Mouse (Mus musculus): ENCODE results near the gene Tenm4. TPM values are rescaled to one million over a fixed set of nuclear protein-coding genes. Genes with fewer than 3 reads are reported as not detected.

The Tenm4 gene
- polyA plus RNA-seq, 1 experiment from 2014 or later: 4.5 TPM

DNA sequence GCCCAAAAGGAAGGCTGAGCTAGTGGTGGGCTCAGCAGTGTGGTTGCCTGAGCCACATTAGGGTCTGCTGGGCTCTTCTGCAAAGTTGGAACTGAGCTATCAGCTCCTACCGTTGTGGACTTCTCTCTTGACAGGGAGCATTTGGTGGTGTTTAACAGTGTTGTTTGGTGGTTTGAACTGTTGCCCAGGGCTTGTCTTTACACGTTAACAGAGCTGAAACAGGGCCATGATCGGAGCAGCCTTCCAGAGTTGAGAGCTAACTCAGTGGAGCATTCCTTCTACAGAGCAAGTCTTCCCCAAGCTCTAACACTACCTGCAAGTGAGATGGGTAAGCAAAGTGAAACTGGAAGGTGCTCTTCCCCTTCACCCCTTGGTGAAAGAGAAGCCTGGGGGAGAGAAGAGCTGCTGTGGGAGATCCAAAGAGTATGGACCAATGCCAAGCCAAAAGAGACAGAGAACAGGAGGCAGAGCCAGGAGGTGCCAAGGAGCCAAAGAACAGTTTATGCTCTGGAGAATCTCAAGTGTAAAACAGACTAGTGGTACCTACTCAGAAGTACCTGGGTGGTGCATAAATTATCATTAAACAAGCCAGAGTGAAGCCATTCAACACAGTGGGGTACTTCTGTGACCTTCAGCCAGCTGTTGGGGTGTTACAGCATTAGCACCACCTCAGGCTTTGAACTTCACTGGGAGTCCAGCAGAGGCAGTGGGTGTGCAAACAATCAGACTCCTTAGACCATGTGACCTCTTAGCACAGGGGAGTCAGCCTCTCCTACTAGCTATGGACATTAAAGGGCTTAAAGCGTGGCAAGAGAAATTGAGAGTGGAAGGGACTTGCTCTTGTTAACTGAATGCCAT is 71.5 kb downstream of the Tenm4 start:
- no peak for DNase-seq (ENCODE audit: low spot score)

DNA sequence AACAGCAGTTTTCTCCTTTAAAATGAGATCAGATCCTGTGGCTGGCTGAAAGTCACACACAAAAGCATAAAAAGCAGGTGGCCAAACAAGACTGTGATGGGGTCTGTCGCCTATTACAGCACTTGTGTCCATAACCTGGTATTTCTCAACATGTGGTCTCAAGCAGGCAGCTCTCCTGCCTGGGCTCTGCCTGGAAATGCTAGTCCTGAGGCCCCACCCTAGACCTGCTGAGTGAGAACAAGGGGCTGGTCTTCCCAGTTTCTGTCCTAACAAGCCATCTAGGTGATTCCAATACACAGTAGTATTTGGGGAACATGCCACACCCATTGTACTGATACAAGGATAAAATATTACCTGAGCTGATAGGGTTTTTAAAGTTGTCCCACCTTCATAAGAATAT is 73.8 kb downstream of the Tenm4 start:
- no peak for DNase-seq (ENCODE audit: low spot score)

DNA sequence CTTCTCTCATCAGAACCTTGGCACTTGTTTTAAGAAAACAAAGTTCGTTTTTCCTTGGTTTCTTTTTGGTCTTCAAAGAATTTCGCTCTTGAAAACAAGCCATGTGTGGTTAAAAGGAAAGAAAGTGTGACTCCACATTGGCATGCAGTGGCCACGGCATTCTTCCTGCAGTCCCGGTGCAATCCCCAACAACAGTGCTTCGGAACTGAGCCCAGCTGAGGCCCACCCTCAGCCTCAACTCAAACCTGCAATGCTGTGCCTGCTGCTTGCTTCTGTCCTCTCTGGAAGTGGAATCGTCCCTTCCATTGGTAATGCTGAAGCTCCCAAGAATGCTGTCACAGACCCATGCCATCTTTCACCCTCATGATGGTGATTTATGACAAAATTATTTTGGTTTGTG is 88.6 kb downstream of the Tenm4 start:
- DNase-seq (ENCODE audit: low spot score): no peak

DNA sequence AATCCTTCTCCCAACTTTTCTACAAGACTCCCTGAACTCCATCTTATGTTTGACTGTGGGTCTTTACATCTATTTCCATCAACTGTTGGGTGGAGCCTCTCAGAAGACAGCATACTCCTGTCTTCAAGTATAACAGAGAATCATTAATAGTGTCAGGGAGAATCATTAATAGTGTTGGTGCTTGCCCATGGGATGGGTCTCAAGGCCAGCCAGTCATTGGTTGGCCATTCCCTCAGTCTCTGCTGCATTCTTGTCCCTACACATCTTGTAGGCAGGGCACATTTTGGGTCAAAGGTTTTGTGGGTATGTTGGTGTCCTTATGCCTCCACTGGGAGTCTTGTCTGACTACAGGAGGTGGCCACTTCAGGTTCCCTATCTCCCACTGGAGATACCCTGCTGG is 91.1 kb downstream of the Tenm4 start:
- DNase-seq (ENCODE audit: low spot score): no peak

DNA sequence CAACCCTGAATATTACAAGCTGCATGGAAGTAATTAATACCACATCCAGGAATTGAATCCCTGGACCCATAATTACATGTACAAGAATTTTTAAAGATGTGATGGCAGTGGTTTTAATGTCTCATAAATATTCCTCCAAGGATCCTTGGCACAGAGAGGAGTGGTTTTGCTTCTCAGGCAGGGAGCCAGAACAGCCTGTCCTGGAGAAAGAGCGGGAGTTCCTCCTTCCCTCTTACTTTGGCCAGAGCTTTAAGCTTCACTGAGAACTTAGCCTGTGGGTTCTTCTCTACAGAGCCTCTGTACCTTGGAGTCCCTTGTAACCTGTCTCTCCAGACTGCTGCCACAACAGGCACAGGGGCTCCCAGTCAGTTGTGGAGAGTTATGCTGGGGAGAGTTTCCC is 94.9 kb downstream of the Tenm4 start:
- DNase-seq (ENCODE audit: low spot score): no peak

DNA sequence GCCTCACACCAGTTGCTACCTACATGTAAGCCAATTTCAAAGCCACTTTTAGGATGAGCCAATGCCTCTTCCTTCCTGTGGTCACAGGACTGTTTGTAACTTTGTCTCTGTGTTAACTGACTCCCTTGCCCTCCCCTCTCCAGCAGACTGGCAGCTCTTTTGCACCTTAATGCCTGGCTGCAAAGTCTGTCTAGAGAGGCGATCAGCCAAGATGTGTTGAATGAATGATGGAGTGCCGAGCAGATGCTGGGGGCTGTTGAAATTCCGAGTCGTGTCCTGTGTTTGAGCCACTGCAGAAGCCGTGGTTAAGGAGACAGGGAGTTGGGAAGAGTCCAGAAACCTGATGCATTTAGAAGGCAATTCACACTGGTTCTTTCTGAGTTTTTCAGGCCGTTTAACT is 96.2 kb downstream of the Tenm4 start:
- DNase-seq (ENCODE audit: low spot score): no peak

DNA sequence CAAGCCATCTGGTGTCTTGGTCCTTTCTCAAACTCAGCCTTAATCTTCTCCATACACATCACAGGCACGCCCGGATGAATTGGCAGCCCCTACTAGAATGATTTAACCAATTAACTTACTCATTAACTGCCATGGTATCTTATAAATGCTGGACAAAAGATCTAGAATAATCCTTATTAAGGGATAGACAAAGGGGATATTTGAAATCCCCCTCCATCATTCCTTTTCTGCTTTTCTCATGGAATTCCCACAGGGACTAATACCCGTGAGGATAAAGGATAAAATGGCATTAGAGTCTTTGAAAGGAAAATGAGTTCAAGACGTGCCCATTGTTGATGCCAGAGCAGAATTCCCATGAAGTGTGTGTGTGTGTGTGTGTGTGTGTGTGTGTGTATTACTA is 99.6 kb downstream of the Tenm4 start:
- no peak for DNase-seq (ENCODE audit: low spot score)

DNA sequence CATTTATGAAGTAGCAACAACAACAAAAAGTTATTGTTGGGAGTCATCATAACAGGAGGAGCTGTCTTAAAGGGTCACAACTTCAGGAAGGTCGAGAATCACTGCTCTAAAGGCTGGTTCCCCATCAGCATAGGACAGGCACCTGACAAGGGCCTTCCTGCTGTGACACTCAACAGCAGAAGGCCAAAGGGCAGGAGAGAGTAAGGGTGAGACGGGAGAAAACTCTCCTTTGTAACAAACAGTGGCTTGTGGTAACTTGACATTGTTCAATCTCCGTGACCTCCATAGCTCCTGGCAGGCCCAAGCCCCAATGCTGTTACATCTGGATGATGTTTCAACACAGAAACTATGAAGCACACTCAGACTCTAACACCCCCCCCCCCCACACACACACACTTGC is 101.0 kb downstream of the Tenm4 start:
- DNase-seq (ENCODE audit: low spot score): no peak

DNA sequence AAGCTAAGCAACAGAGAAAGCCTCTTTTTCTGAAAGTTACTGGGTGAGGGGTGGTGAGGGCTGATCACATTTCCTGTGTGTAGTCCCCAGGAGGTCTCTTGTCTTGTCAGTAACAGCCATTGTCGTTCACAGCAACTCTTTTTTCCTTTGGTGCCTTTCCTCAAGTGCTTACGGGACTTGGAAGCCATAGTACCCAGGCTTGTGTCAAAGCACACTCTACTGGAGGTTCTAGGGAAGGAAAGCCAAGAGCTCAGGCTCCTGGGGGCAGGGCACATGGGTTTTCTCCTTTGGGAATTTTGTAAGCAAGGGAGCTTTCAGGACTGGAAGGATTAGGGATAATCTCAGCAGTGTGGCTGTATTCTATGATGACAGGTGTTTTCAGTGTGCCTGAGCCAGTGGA is 103.4 kb downstream of the Tenm4 start:
- no peak for DNase-seq (ENCODE audit: low spot score)

DNA sequence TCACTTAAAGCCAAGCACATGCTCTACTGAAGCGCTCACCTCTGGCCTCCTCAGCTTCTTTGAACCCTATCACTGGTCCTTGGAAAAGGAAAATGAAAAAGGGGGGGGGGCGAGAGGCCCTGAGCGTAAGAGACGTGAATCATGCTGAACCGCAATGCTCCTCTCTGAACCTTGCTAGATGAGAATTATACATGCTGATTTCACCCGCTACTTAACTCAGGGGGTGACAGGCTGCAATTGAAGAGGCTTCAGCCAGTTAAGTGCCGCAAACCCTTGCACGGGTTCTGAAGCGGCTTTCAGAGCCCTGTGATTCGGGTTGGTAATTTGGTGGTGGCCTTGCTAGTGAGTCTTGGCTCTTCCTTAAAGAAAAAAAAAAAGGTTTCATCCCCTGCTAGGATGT is 106.5 kb downstream of the Tenm4 start:
- no peak for DNase-seq (ENCODE audit: low spot score)

DNA sequence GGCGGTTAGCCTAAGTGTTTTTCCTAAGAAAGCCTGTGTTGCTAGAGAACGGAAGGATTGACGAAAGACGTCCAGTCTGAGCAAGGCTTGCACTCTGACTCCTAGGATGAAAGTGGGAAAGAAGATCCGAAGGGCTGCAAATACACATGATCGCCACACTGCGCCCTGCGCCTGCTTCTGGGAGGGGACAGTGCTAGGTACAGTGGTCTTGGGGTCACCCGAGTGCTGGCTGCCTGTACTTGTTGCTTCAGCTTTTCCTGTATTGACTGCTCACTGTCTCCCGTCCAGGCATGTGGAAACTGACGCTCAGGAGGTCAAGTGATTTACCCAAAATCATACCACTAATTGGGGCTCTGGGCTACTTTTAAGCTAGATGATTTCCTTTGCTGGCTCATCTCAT is 107.3 kb downstream of the Tenm4 start:
- no peak for DNase-seq (ENCODE audit: low spot score)

DNA sequence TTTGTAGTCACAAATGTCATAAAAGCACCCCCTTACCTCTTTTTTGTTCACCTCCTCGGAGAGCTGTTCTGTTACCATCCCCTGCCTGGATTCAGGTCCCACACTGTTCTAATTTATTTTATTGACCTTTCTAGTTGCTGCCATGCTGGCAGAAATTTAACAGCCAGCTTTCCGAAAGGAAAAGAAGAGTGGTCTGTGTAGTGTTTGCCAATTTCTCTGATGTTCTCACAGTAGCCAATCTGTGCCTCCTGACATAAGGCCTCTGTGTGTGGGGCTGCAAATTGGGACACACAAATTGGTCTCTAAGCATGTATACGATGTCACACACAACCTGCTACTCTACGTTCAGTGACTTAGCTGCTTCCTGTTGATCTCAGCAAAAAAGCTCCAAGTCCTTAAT is 109.7 kb downstream of the Tenm4 start:
- DNase-seq (ENCODE audit: low spot score): no peak

DNA sequence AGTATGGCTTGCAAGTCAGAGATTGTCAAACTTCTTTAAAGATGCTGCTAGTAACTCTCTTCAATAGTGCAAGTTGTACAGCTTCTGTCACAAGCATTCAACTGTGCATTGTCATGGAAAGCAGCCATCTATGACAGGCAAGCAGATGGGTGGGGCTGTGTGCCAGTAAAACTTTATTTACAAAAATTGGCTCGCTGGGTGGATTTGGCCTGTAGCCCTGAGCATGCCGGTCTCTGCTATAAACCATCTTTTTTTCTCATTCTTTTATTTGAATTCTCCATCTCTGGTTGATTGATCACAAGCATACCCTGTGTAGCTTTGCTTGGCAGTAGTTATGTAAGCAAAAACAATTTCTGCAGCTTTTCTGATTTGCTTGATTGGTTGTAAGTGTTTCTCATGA is 119.5 kb downstream of the Tenm4 start:
- DNase-seq (ENCODE audit: low spot score): no peak

DNA sequence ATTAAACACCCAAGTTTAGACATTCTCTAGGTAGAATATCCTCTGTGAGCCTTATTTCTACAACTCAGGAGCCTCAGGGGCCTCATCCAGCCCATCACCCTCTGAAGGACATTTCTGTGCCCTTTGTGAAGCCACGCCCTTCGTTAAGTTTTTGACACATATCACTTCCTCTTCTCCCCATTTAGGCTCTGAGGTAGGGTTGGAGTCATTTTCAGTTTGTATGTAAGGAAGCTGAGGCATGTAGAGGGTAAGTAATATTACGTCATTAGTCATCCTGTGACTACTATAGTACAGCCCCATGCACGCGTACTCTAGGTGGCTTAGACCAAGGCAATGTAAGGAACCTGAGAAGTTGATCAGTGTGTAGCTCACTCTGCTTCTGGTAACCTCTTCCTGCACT is 124.9 kb downstream of the Tenm4 start:
- no peak for DNase-seq (ENCODE audit: low spot score)

DNA sequence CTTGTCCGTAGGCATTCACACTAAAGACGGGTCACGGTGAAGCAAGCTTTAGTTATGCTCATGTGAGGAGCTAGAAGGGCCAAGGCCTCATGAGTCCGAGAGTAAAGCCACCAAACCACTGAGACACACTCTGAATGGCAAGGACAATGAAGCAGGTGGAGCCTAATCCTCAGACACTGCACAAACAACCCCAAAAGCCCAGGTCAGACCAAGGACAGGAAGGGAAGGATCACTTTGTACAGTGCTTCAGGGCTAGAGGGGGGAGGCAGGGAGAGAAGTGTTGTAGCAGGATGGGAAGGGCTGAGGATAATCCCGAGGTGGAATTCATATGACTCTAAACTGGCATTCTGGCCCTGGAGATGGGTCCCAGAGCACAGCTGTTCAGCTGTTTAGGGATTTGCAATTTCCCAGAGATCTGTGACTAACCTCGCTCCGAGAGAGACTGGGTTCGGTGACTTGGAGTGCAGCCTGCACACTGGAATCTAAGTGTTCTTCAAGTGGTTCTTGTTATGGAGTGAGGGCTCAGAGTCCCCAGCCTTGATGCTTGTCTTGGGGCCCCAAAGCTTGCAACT is 129.9 kb downstream of the Tenm4 start:
- DNase-seq (ENCODE audit: low spot score): no peak

DNA sequence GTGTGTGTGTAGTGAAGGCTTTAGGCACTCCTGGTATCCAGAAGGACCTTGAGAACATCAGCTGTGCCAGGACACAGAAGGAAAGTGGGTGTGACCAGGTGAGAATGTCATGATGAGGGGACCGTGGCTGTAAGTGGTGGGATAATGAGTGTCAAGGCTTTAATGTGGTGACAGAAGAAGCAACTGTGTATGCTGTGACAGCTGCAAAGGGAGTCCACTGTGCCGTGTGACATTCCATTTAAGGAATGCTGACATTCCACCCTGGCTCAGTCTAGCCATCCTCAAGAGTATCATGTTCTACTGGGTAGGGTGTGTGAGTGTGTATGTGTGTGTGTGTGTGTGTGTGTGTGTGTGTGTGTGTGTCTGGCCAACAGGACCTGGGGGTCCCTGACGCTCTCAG is 130.8 kb downstream of the Tenm4 start:
- no peak for DNase-seq (ENCODE audit: low spot score)

DNA sequence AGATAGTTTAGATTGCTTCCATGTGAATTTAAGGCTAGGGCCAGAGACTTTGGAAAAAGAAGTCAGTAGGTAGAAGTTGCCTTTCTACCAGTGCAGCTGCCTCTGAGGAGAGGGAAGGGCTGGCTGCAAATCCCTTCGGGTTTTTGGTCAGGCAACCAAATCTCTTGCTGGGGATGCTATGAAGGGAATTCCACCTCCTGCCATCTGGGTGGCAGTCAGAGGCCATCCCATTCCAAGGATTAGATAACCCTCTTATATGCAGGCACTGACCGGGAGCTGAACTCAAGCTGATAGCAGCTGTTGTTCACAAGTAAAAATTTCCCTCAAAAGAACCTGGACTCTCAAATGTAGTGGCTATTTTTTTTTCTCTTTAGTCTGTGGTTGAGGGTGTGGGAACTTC is 132.9 kb downstream of the Tenm4 start:
- DNase-seq (ENCODE audit: low spot score): no peak

DNA sequence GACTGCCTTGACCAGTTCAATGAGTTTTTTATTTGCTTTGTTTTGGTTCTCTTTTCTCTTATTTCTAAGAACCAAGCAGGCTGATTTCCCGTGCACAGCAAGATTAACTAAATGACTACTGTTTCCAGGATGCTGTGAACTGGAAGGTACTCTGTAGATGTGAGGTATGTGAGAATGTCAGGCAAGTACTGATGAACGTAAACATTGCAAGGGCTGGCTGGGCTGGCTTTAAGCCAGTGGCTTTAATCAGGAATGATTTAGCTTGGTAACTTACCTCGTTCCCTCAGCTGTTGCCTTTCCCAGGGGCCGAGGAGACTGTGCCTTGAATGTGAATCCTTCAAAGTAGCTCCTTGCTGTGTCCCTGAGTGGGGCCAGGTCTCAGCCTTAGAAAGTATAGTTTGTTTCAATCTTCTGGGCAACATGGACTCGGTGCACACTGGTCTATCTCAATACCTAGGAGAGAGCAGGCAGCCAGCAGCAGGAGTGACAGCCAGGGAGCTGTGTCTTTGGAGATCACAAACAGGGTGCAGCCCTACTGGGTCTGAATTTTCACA is 134.4 kb downstream of the Tenm4 start:
- no peak for DNase-seq (ENCODE audit: low spot score)

DNA sequence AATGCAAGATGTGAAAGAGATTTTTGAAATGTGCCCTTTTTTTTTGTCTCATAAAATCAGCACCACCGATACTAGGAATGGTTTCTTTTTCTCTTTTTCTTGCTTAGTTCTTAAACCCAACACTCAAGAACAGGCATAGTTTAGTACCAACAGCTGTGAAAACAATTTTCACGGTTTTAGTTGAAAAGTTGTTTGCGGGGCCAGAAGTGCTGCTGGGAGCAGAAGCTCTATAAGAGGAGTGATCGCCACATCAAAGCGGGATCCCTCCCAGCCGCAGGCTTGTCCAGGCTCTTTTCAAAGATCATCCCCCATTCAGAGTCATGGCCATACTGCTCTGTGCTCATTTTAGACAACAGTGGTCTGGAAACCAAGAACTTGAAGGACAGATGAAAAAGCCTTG is 137.1 kb downstream of the Tenm4 start:
- DNase-seq (ENCODE audit: low spot score): no peak

DNA sequence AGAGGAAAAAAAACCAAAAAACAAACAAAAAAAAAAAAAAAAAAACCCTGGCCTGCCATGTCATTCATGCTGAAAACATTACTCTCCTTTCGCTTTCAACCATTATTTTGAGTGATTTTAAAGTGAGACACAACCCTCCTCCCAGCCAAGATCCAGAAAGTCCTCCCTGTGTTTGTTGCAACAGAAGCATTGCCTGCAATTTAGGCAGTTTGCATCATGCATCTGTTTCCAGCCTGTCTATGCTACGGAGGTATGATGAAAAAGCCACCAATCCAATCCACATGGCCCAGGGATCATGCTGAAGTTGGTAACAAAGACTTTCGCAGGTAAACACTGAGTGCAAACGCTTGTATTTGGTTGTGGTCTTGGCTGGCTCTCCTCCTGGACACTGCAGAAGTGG is 158.3 kb downstream of the Tenm4 start:
- no peak for DNase-seq (ENCODE audit: low spot score)

DNA sequence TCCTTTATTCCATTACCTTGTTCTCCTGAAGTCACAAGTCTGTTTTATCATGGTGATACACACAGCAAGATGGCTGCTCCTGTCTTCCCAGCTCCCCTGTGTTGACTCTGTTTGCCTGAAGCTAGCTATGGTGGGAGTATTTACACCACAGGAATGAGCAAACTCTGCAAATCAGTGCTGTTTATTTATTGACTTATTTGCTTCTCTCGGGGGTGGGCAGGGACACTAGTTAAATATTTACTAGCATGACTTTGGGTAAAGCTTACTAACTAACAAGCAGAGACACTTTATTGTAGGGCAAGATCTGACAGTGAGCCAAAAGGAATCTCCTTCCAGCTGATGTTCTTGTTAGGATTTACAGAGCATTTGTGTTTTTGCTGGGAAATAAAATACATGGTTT is 160.1 kb downstream of the Tenm4 start:
- no peak for DNase-seq (ENCODE audit: low spot score)

DNA sequence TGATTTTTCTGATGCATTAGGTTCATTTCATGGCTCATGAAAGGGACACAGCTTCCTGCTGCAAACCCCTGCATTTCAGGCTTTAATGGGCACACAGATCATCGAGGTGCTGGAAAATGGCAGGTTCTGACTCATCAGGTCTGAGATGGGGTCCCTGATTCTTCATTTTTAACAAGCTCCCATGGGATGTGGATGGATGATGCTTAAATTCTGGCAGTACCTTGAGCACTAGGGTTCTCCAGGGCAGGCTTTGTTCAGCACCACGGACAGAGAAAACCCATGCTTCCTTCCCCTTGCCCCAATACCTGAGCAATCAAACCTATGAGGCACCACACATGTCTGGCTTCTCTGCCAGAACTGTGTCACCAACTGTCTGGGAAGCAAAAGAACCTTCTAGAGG is 163.3 kb downstream of the Tenm4 start:
- no peak for DNase-seq (ENCODE audit: low spot score)

DNA sequence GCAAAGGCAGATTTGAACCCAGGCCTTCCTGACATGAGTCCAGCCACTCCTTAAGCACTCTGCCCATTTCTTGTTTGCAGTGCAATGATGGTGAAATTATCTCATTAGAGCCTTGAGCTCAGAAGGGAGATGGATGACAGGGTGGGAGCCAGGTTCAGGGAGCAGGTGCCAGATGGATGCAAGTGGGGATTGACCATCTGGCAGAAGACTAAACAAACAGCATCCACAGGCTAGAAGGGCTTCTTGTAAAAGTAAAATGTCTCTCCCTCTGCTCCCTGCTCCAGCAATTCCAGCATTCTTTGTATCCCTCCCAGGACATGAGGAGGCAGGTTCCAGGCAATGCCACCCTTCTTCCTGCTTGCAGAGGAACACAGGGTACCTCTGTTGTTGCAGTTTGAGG is 165.3 kb downstream of the Tenm4 start:
- no peak for DNase-seq (ENCODE audit: low spot score)

Measured in thymus, postnatal 0 days (tissue).